Mouse (Mus musculus): ENCODE results near the gene Pagr1a. TPM values are rescaled to one million over a fixed set of nuclear protein-coding genes. Genes with fewer than 3 reads are reported as not detected.

Gene Pagr1a
- polyA plus RNA-seq, 1 experiment from 2014 or later: 59.7 TPM

DNA sequence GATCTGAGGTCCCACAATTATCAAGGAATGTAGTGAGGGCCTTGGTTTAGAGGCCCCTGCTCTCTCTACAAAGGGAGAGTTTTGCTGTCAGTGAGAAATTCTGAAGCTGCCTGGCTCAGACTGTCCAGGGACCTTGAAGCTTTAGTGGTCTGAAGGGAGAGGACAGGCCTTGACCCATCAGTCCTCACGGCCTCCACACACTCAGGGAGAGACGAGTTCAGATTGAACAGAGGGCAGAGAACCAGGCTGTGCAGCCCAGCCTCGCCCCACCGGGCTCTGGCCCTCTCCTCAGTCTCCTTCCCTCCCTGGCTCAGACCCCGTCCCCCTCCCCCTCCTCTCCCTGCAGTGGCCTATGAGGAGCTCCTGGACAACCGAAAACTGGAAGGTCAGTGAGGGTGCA is 49.8 kb downstream of the Pagr1a start:
- Histone ChIP-seq H3K4me3 (no peak overlapping the region), H3K9ac (no peak overlapping the region), H3K27ac (no peak overlapping the region), H3K4me2 (no peak overlapping the region), H3K27me3 (peaks cover 17% of the 10 kb centered on the region), H3K36me3 (no peaks in the 10 kb centered on the region), H3K4me1 (replicated peaks) (no peaks in the 10 kb centered on the region; the same call in 1 of the 2 replicates), H3K9me3 (replicated peaks) (no peaks in the 10 kb centered on the region)
- ATAC-seq (replicated peaks; ENCODE audit: insufficient number of reproducible peaks, insufficient read depth, low FRiP score, low read depth): no peak
- 58% methylated on average over 6 of the region's 6 CpGs for WGBS

DNA sequence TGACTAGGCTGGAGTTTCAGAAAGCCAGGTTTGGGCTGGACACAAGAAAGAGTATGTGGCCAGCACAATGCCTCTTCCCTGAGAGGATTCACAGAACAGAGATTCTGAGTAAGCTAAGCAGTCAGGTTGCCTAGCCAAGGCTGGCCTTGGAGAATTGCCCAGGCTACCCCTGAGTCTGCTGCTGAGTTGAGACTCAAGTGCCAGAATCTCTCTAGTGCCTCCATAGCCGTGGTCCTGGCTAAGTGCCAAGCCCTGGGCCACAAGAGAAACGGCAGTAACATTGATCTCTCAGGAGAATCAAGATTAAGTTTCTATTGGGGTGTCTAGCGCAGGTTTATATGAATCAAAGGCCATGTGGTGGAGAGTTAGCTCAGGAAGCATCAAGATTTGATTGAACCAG is 51.6 kb downstream of the Pagr1a start:
- H3K4me3 ChIP-seq: no peak overlapping the region
- no peak overlapping the region for H3K4me2 ChIP-seq
- no peak for ATAC-seq (replicated peaks; ENCODE audit: insufficient number of reproducible peaks, insufficient read depth, low FRiP score, low read depth)
- peaks cover 21% of the 10 kb centered on the region for H3K27me3 ChIP-seq
- no peaks in the 10 kb centered on the region for H3K36me3 ChIP-seq
- no peaks in the 10 kb centered on the region; the same call in 1 of the 2 replicates for H3K4me1 ChIP-seq (replicated peaks)
- H3K9ac ChIP-seq: no peak overlapping the region
- no peak overlapping the region for H3K27ac ChIP-seq
- WGBS: 43% methylated on average over 3 of the region's 3 CpGs
- H3K9me3 ChIP-seq (replicated peaks): no peaks in the 10 kb centered on the region

Small RNAs within 50 kb of the gene (microRNA-seq; reads per million reads assigned to microRNA genes)
- gene Gm44343: not detected

Other genes starting within 250 kb of the Pagr1a start
- 78.1 and 90.5 TPM in 2 replicates for gene Ypel3, start 240.4 kb downstream of the Pagr1a start, polyA plus RNA-seq (2015; fragmentation: Nextera tagmentation; extraction: Ambion mirVana)
- gene Tbx6, start 235.9 kb downstream of the Pagr1a start, polyA plus RNA-seq (2015; fragmentation: Nextera tagmentation; extraction: Ambion mirVana): 0.34 and 0.41 TPM in 2 replicates
- gene Ppp4c, start 224.9 kb downstream of the Pagr1a start, polyA plus RNA-seq (2015; fragmentation: Nextera tagmentation; extraction: Ambion mirVana): 120 and 149 TPM in 2 replicates
- 0.69 and 1.3 TPM in 2 replicates for gene Fam57b, start 219.7 kb downstream of the Pagr1a start, polyA plus RNA-seq (2015; fragmentation: Nextera tagmentation; extraction: Ambion mirVana)
- gene 4930451I11Rik, start 185.7 kb downstream of the Pagr1a start, polyA plus RNA-seq (2015; fragmentation: Nextera tagmentation; extraction: Ambion mirVana): not detected in 2 replicates
- gene Doc2a, start 169.9 kb downstream of the Pagr1a start, polyA plus RNA-seq (2015; fragmentation: Nextera tagmentation; extraction: Ambion mirVana): 0.53 TPM in 1 of 2 replicates, not detected in the other
- 14.3 and 24.2 TPM in 2 replicates for gene Hirip3, start 155.4 kb downstream of the Pagr1a start, polyA plus RNA-seq (2015; fragmentation: Nextera tagmentation; extraction: Ambion mirVana)
- gene Ino80e, start 155.0 kb downstream of the Pagr1a start, polyA plus RNA-seq (2015; fragmentation: Nextera tagmentation; extraction: Ambion mirVana): 50.4 and 56.9 TPM in 2 replicates
- gene Taok2, start 132.6 kb downstream of the Pagr1a start, polyA plus RNA-seq (2015; fragmentation: Nextera tagmentation; extraction: Ambion mirVana): 29.0 and 36.4 TPM in 2 replicates
- 19.2 and 23.0 TPM in 2 replicates for gene Tmem219, start 94.4 kb downstream of the Pagr1a start, polyA plus RNA-seq (2015; fragmentation: Nextera tagmentation; extraction: Ambion mirVana)
- 12.3 and 14.8 TPM in 2 replicates for gene Kctd13, start 88.5 kb downstream of the Pagr1a start, polyA plus RNA-seq (2015; fragmentation: Nextera tagmentation; extraction: Ambion mirVana)
- 0.08 and 0.20 TPM in 2 replicates for gene Asphd1, start 67.8 kb downstream of the Pagr1a start, polyA plus RNA-seq (2015; fragmentation: Nextera tagmentation; extraction: Ambion mirVana)
- 0.65 and 0.83 TPM in 2 replicates for gene Sez6l2, start 66.8 kb downstream of the Pagr1a start, polyA plus RNA-seq (2015; fragmentation: Nextera tagmentation; extraction: Ambion mirVana)
- gene Cdipt, start 41.4 kb downstream of the Pagr1a start, polyA plus RNA-seq (2015; fragmentation: Nextera tagmentation; extraction: Ambion mirVana): 67.4 and 86.6 TPM in 2 replicates
- gene Cdiptos, start 41.3 kb downstream of the Pagr1a start, polyA plus RNA-seq (2015; fragmentation: Nextera tagmentation; extraction: Ambion mirVana): 0.85 and 1.6 TPM in 2 replicates
- 14.5 and 18.1 TPM in 2 replicates for gene Mvp, start 2.7 kb downstream of the Pagr1a start, polyA plus RNA-seq (2015; fragmentation: Nextera tagmentation; extraction: Ambion mirVana)
- gene Pagr1b, start 868 bp downstream of the Pagr1a start, polyA plus RNA-seq (2015; fragmentation: Nextera tagmentation; extraction: Ambion mirVana): 0.74 TPM in 1 of 2 replicates, not detected in the other
- gene Gm42742, start 3.7 kb upstream of the Pagr1a start, polyA plus RNA-seq (2015; fragmentation: Nextera tagmentation; extraction: Ambion mirVana): 15.7 and 16.6 TPM in 2 replicates
- 1.9 and 4.1 TPM in 2 replicates for gene Prrt2, start 3.9 kb upstream of the Pagr1a start, polyA plus RNA-seq (2015; fragmentation: Nextera tagmentation; extraction: Ambion mirVana)
- gene Maz, start 9.7 kb upstream of the Pagr1a start, polyA plus RNA-seq (2015; fragmentation: Nextera tagmentation; extraction: Ambion mirVana): 35.6 and 53.7 TPM in 2 replicates
- gene Kif22, start 25.1 kb upstream of the Pagr1a start, polyA plus RNA-seq (2015; fragmentation: Nextera tagmentation; extraction: Ambion mirVana): 67.5 and 81.9 TPM in 2 replicates
- gene Zg16, start 70.0 kb upstream of the Pagr1a start, polyA plus RNA-seq (2015; fragmentation: Nextera tagmentation; extraction: Ambion mirVana): not detected in 2 replicates
- gene AI467606, start 74.0 kb upstream of the Pagr1a start, polyA plus RNA-seq (2015; fragmentation: Nextera tagmentation; extraction: Ambion mirVana): 1.6 and 6.7 TPM in 2 replicates
- gene Qprt, start 104.9 kb upstream of the Pagr1a start, polyA plus RNA-seq (2015; fragmentation: Nextera tagmentation; extraction: Ambion mirVana): 1.8 and 2.6 TPM in 2 replicates
- 0.23 and 1.5 TPM in 2 replicates for gene Spn, start 120.5 kb upstream of the Pagr1a start, polyA plus RNA-seq (2015; fragmentation: Nextera tagmentation; extraction: Ambion mirVana)
- 35.4 and 42.5 TPM in 2 replicates for gene Cd2bp2, start 178.7 kb upstream of the Pagr1a start, polyA plus RNA-seq (2015; fragmentation: Nextera tagmentation; extraction: Ambion mirVana)
- 17.0 and 21.3 TPM in 2 replicates for gene Tbc1d10b, start 191.1 kb upstream of the Pagr1a start, polyA plus RNA-seq (2015; fragmentation: Nextera tagmentation; extraction: Ambion mirVana)
- gene Mylpf, start 191.5 kb upstream of the Pagr1a start, polyA plus RNA-seq (2015; fragmentation: Nextera tagmentation; extraction: Ambion mirVana): 11.6 and 15.4 TPM in 2 replicates
- gene Zfp553, start 215.7 kb upstream of the Pagr1a start, polyA plus RNA-seq (2015; fragmentation: Nextera tagmentation; extraction: Ambion mirVana): 17.8 and 23.7 TPM in 2 replicates
- gene Sept1, start 215.8 kb upstream of the Pagr1a start, polyA plus RNA-seq (2015; fragmentation: Nextera tagmentation; extraction: Ambion mirVana): 22.8 and 33.9 TPM in 2 replicates
- 32.0 and 38.8 TPM in 2 replicates for gene Zfp771, start 226.9 kb upstream of the Pagr1a start, polyA plus RNA-seq (2015; fragmentation: Nextera tagmentation; extraction: Ambion mirVana)
- 134 and 135 TPM in 2 replicates for gene Dctpp1, start 243.4 kb upstream of the Pagr1a start, polyA plus RNA-seq (2015; fragmentation: Nextera tagmentation; extraction: Ambion mirVana)